Mouse (Mus musculus) forebrain, embryonic 15.5 days (tissue): ENCODE data around the gene Olfr790. TPM values are rescaled to one million over a fixed set of nuclear protein-coding genes. Genes with fewer than 3 reads are reported as not detected.

Experiments used
- ATAC-seq: fragments of 200-750 bp; cut with Nextera tagmentation; replicated peaks from 2 replicates; pipeline ENCODE4 v1.8.0; 2017; ENCODE audit warnings: mild to moderate bottlenecking, moderate TSS enrichment, moderate library complexity
- H3K27ac ChIP-seq: fragments of 300-500 bp; sonication (generic); replicated peaks from 2 replicates; pipeline ENCODE4 v1.5.1; 2015; ENCODE audit warnings: mild to moderate bottlenecking, inconsistent platforms
- H3K27me3 ChIP-seq: fragments of 300-500 bp; sonication (generic); 2 replicates; pipeline ENCODE4 v1.6.1; 2015; ENCODE audit warnings: inconsistent platforms
- H3K36me3 ChIP-seq: fragments of 300-500 bp; sonication (generic); 2 replicates; pipeline ENCODE4 v1.6.1; 2015; ENCODE audit warnings: mild to moderate bottlenecking, inconsistent platforms
- H3K4me1 ChIP-seq: fragments of 300-500 bp; sonication (generic); 2 replicates; pipeline ENCODE4 v1.6.1; 2015; ENCODE audit warnings: inconsistent platforms
- H3K4me2 ChIP-seq: fragments of 300-500 bp; sonication (generic); replicated peaks from 2 replicates; pipeline ENCODE4 v1.6.1; 2015; ENCODE audit warnings: mild to moderate bottlenecking, inconsistent platforms
- H3K4me3 ChIP-seq: fragments of 300-500 bp; sonication (generic); 2 replicates; pipeline ENCODE4 v1.5.1; 2015; ENCODE audit warnings: mild to moderate bottlenecking, inconsistent platforms
- H3K9ac ChIP-seq: fragments of 300-500 bp; sonication (generic); replicated peaks from 2 replicates; pipeline ENCODE4 v1.6.1; 2015; ENCODE audit warnings: mild to moderate bottlenecking, inconsistent platforms
- H3K9me3 ChIP-seq: fragments of 300-500 bp; sonication (generic); 2 replicates; pipeline ENCODE4 v1.6.1; 2016; ENCODE audit warnings: inconsistent platforms
- WGBS: fragments of 180-500 bp; shearing (Covaris S2); methylation state at CpG from one replicate; pipeline ENCODE4 v1.1.7; 2015; ENCODE audit warnings: mixed read lengths; 5-methylcytosine and 5-hydroxymethylcytosine counted together
- polyA plus RNA-seq: library from polyadenylated mRNA; unstranded; fragments of >200 nt; fragmentation: Nextera tagmentation; extraction: Ambion mirVana; gene quantifications from 2 replicates; pipeline ENCODE4 v1.2.1, GENCODE M21; 2015

Olfr790 gene
- polyA plus RNA-seq, result not detected in 2 replicates

- Histone ChIP-seq H3K4me1 (no peaks in the 10 kb centered on the region), H3K9ac (no peak within 1 kb of the TSS), H3K27me3 (no peaks in the 10 kb centered on the region), H3K9me3 (no peaks in the 10 kb centered on the region), H3K36me3 (no peaks in the 10 kb centered on the region), H3K4me3 (no peak within 1 kb of the TSS), H3K4me2 (no peak within 1 kb of the TSS), H3K27ac (no peak within 1 kb of the TSS)
- ATAC-seq, result no peak
These were observed at the start of gene Olfr790 for GRCm38 (mm10) chr10:129498192-129498591. TSS of gene Olfr790 (plus strand) at chr10:129498492.

- ATAC-seq, result no peak
- no peaks in the 10 kb centered on the region for H3K9me3 ChIP-seq
- H3K4me1 ChIP-seq, result no peaks in the 10 kb centered on the region
- H3K36me3 ChIP-seq, result no peaks in the 10 kb centered on the region
- no peaks in the 10 kb centered on the region for H3K27me3 ChIP-seq
- H3K9ac ChIP-seq, result no peak within 1 kb of the TSS
- H3K4me2 ChIP-seq, result no peak within 1 kb of the TSS
- 86% methylated on average over 3 of the region's 3 CpGs for WGBS
- H3K4me3 ChIP-seq, result no peak within 1 kb of the TSS
- no peak within 1 kb of the TSS for H3K27ac ChIP-seq
These were observed 36.7 kb upstream of the Olfr790 start, which contains the start of gene Olfr787 for GRCm38 (mm10) chr10:129461562-129461961. TSS of gene Olfr787 (plus strand) at chr10:129461862.

- no peaks in the 10 kb centered on the region for H3K36me3 ChIP-seq
- H3K27me3 ChIP-seq, result no peaks in the 10 kb centered on the region
- H3K9ac ChIP-seq, result no peak within 1 kb of the TSS
- H3K27ac ChIP-seq, result no peak within 1 kb of the TSS
- no peaks in the 10 kb centered on the region for H3K9me3 ChIP-seq
- no peak within 1 kb of the TSS for H3K4me3 ChIP-seq
- H3K4me2 ChIP-seq, result no peak within 1 kb of the TSS
- no peaks in the 10 kb centered on the region for H3K4me1 ChIP-seq
- no peak for ATAC-seq
These were observed 27.6 kb upstream of the Olfr790 start, which contains the start of gene Olfr788 for GRCm38 (mm10) chr10:129470698-129471097. TSS of gene Olfr788 (plus strand) at chr10:129470998.

- H3K9me3 ChIP-seq, result no peaks in the 10 kb centered on the region
- H3K4me3 ChIP-seq, result no peak overlapping the region
- 28% methylated on average over 2 of the region's 2 CpGs for WGBS
- no peaks in the 10 kb centered on the region for H3K27me3 ChIP-seq
- H3K36me3 ChIP-seq, result no peaks in the 10 kb centered on the region
- H3K4me2 ChIP-seq, result no peak overlapping the region
- no peak overlapping the region for H3K9ac ChIP-seq
- no peak overlapping the region for H3K27ac ChIP-seq
- no peak for ATAC-seq
- no peaks in the 10 kb centered on the region for H3K4me1 ChIP-seq
These were observed 25.0 kb upstream of the Olfr790 start for GRCm38 (mm10) chr10:129473256-129473655.

GRCm38 (mm10) chr10:129473723-129474122, 24.6 kb upstream of the Olfr790 start:
- no peak overlapping the region for H3K27ac ChIP-seq
- no peak overlapping the region for H3K4me2 ChIP-seq
- H3K9me3 ChIP-seq, result no peaks in the 10 kb centered on the region
- H3K4me3 ChIP-seq, result no peak overlapping the region
- no peak overlapping the region for H3K9ac ChIP-seq
- H3K36me3 ChIP-seq, result no peaks in the 10 kb centered on the region
- ATAC-seq, result no peak
- no peaks in the 10 kb centered on the region for H3K27me3 ChIP-seq
- H3K4me1 ChIP-seq, result no peaks in the 10 kb centered on the region

GRCm38 (mm10) chr10:129484452-129484851, 13.8 kb upstream of the Olfr790 start, which contains the start of gene Olfr789:
TSS of gene Olfr789 (plus strand) at chr10:129484752.
- 64% methylated on average over 2 of the region's 2 CpGs for WGBS
- Histone ChIP-seq H3K4me3 (no peak within 1 kb of the TSS), H3K9ac (no peak within 1 kb of the TSS), H3K4me1 (no peaks in the 10 kb centered on the region), H3K27ac (no peak within 1 kb of the TSS), H3K27me3 (no peaks in the 10 kb centered on the region), H3K36me3 (no peaks in the 10 kb centered on the region), H3K9me3 (no peaks in the 10 kb centered on the region), H3K4me2 (no peak within 1 kb of the TSS)
- ATAC-seq, result no peak

- H3K9ac ChIP-seq, result no peak overlapping the region
- no peaks in the 10 kb centered on the region for H3K4me1 ChIP-seq
- no peak overlapping the region for H3K27ac ChIP-seq
- H3K4me3 ChIP-seq, result no peak overlapping the region
- ATAC-seq, result no peak
- 86% methylated on average over 2 of the region's 2 CpGs for WGBS
- no peak overlapping the region for H3K4me2 ChIP-seq
- H3K36me3 ChIP-seq, result no peaks in the 10 kb centered on the region
- no peaks in the 10 kb centered on the region for H3K9me3 ChIP-seq
- no peaks in the 10 kb centered on the region for H3K27me3 ChIP-seq
These were observed 8.2 kb upstream of the Olfr790 start for GRCm38 (mm10) chr10:129490101-129490500.

GRCm38 (mm10) chr10:129521492-129521891, 23.2 kb downstream of the Olfr790 start, which contains the start of gene Olfr791:
TSS of gene Olfr791 (plus strand) at chr10:129521792.
- Histone ChIP-seq H3K4me2 (no peak within 1 kb of the TSS), H3K4me1 (no peaks in the 10 kb centered on the region), H3K27me3 (no peaks in the 10 kb centered on the region), H3K9me3 (no peaks in the 10 kb centered on the region), H3K36me3 (no peaks in the 10 kb centered on the region), H3K4me3 (no peak within 1 kb of the TSS), H3K9ac (no peak within 1 kb of the TSS), H3K27ac (no peak within 1 kb of the TSS)
- WGBS, result 79% methylated on average over 3 of the region's 3 CpGs
- ATAC-seq, result no peak

- no peak within 1 kb of the TSS for H3K27ac ChIP-seq
- no peak for ATAC-seq
- WGBS, result 92% methylated on average over 1 of the region's 1 CpGs
These were observed 40.6 kb downstream of the Olfr790 start, which contains the start of gene Olfr792 for GRCm38 (mm10) chr10:129538862-129539261. TSS of gene Olfr792 (plus strand) at chr10:129539162.

GRCm38 (mm10) chr10:129549354-129549753, 51.1 kb downstream of the Olfr790 start:
- H3K27ac ChIP-seq, result no peak overlapping the region
- WGBS, result 58% methylated on average over 1 of the region's 1 CpGs
- ATAC-seq, result no peak

More at GRCm38 (mm10) chr10:129538862-129539261, 40.6 kb downstream of the Olfr790 start, which contains the start of gene Olfr792:
- Histone ChIP-seq H3K9me3 (no peaks in the 10 kb centered on the region), H3K9ac (no peak within 1 kb of the TSS), H3K4me2 (no peak within 1 kb of the TSS), H3K4me1 (no peaks in the 10 kb centered on the region), H3K4me3 (no peak within 1 kb of the TSS), H3K36me3 (no peaks in the 10 kb centered on the region), H3K27me3 (no peaks in the 10 kb centered on the region)

More at GRCm38 (mm10) chr10:129549354-129549753, 51.1 kb downstream of the Olfr790 start:
- Histone ChIP-seq H3K4me2 (no peak overlapping the region), H3K9me3 (no peaks in the 10 kb centered on the region; the same call in 1 of the 2 replicates), H3K4me1 (no peaks in the 10 kb centered on the region), H3K9ac (no peak overlapping the region), H3K4me3 (no peak overlapping the region), H3K27me3 (no peaks in the 10 kb centered on the region), H3K36me3 (no peaks in the 10 kb centered on the region)

Other genes starting within 250 kb of the Olfr790 start
- gene Olfr776, start 239.4 kb upstream of the Olfr790 start, polyA plus RNA-seq, result not detected in 2 replicates
- not detected in 2 replicates for gene Olfr777, start 227.0 kb upstream of the Olfr790 start, polyA plus RNA-seq
- not detected in 2 replicates for gene Olfr780, start 180.4 kb upstream of the Olfr790 start, polyA plus RNA-seq
- gene Olfr781, start 169.6 kb upstream of the Olfr790 start, polyA plus RNA-seq, result not detected in 2 replicates
- not detected in 2 replicates for gene Olfr782, start 149.6 kb upstream of the Olfr790 start, polyA plus RNA-seq
- gene Olfr784, start 114.4 kb upstream of the Olfr790 start, polyA plus RNA-seq, result 0.05 TPM in 2 replicates
- not detected in 2 replicates for gene Olfr785, start 93.1 kb upstream of the Olfr790 start, polyA plus RNA-seq
- not detected in 2 replicates for gene Olfr786, start 71.2 kb upstream of the Olfr790 start, polyA plus RNA-seq
- gene Olfr787, start 36.6 kb upstream of the Olfr790 start, polyA plus RNA-seq, result not detected in 2 replicates
- gene Olfr788, start 27.5 kb upstream of the Olfr790 start, polyA plus RNA-seq, result not detected in 2 replicates
- not detected in 2 replicates for gene Olfr789, start 13.7 kb upstream of the Olfr790 start, polyA plus RNA-seq
- not detected in 2 replicates for gene Olfr791, start 23.3 kb downstream of the Olfr790 start, polyA plus RNA-seq
- gene Olfr792, start 40.7 kb downstream of the Olfr790 start, polyA plus RNA-seq, result not detected in 2 replicates
- gene Olfr794, start 69.2 kb downstream of the Olfr790 start, polyA plus RNA-seq, result not detected in 2 replicates
- not detected in 2 replicates for gene Olfr796, start 114.1 kb downstream of the Olfr790 start, polyA plus RNA-seq
- gene Olfr798, start 129.4 kb downstream of the Olfr790 start, polyA plus RNA-seq, result not detected in 2 replicates
- not detected in 2 replicates for gene Olfr799, start 139.0 kb downstream of the Olfr790 start, polyA plus RNA-seq
- not detected in 2 replicates for gene Olfr800, start 159.2 kb downstream of the Olfr790 start, polyA plus RNA-seq
- gene Olfr801, start 175.4 kb downstream of the Olfr790 start, polyA plus RNA-seq, result not detected in 2 replicates
- gene Olfr802, start 189.7 kb downstream of the Olfr790 start, polyA plus RNA-seq, result 0.06 TPM in 1 of 2 replicates, not detected in the other
- not detected in 2 replicates for gene Olfr803, start 195.8 kb downstream of the Olfr790 start, polyA plus RNA-seq
- gene Olfr804, start 204.7 kb downstream of the Olfr790 start, polyA plus RNA-seq, result not detected in 2 replicates
- gene Olfr805, start 230.9 kb downstream of the Olfr790 start, polyA plus RNA-seq, result not detected in 2 replicates
- not detected in 2 replicates for gene Olfr806, start 243.4 kb downstream of the Olfr790 start, polyA plus RNA-seq